Mouse (Mus musculus): ENCODE measurements around the gene Ugt8a.

GRCm38 (mm10) chr3:125975899-125976298 lies 37.5 kb upstream of the Ugt8a start:
- no peak for TF ChIP-seq CTCF (IDR thresholded peaks at IDR 0.05; ENCODE audit: control insufficient read depth, insufficient read depth, insufficient replicate concordance, low read depth, low read length)
- TF ChIP-seq POLR2A (IDR thresholded peaks at IDR 0.05; ENCODE audit: control insufficient read depth, low read depth, low read length), result no peak

Measured in testis, adult 2 months (tissue).